Mouse (Mus musculus) lung, postnatal 25 days (tissue): ENCODE measurements around the gene Arfgap3.
"Not testable (repeated sequence)": the region's sequence is repeated elsewhere in the genome, so short reads cannot be mapped to it uniquely, and the experiment has no call there.

Source experiments
- DNase-seq: peaks from one replicate; pipeline ENCODE4 v3.0.0; 2022; ENCODE audit warnings: low spot score

Gene Arfgap3

GRCm38 (mm10) chr15:83293706-83294645 lies 56.1 kb downstream of the Arfgap3 start:
- no peak for DNase-seq

GRCm38 (mm10) chr15:83293144-83293543 lies 56.9 kb downstream of the Arfgap3 start:
- peak; percentile 84 for DNase-seq

- no peak for DNase-seq
Measured at GRCm38 (mm10) chr15:83292261-83293056, 57.6 kb downstream of the Arfgap3 start.

GRCm38 (mm10) chr15:83290899-83291298 lies 59.1 kb downstream of the Arfgap3 start:
- no peak for DNase-seq

GRCm38 (mm10) chr15:83284828-83285227 lies 65.2 kb downstream of the Arfgap3 start:
- no peak for DNase-seq

- DNase-seq, result no peak
Measured at GRCm38 (mm10) chr15:83282397-83282796, 67.7 kb downstream of the Arfgap3 start.

- DNase-seq, result no peak
Measured at GRCm38 (mm10) chr15:83281303-83281702, 68.7 kb downstream of the Arfgap3 start.

GRCm38 (mm10) chr15:83278579-83278978 lies 71.5 kb downstream of the Arfgap3 start:
- no peak for DNase-seq

- no peak for DNase-seq
Measured at GRCm38 (mm10) chr15:83277451-83277850, 72.6 kb downstream of the Arfgap3 start.

- not testable (repeated sequence) for DNase-seq
Measured at GRCm38 (mm10) chr15:83274237-83274636, 75.8 kb downstream of the Arfgap3 start.

GRCm38 (mm10) chr15:83273017-83273416 lies 77.0 kb downstream of the Arfgap3 start:
- no peak for DNase-seq

- DNase-seq, result not testable (repeated sequence)
Measured at GRCm38 (mm10) chr15:83271221-83271620, 78.8 kb downstream of the Arfgap3 start.

GRCm38 (mm10) chr15:83269985-83270384 lies 80.1 kb downstream of the Arfgap3 start:
- not testable (repeated sequence) for DNase-seq

- peak; percentile 53 for DNase-seq
Measured at GRCm38 (mm10) chr15:83268428-83268827, 81.6 kb downstream of the Arfgap3 start.

GRCm38 (mm10) chr15:83265269-83265668 lies 84.8 kb downstream of the Arfgap3 start:
- DNase-seq, result no peak

GRCm38 (mm10) chr15:83263405-83263804 lies 86.6 kb downstream of the Arfgap3 start:
- no peak for DNase-seq

GRCm38 (mm10) chr15:83257906-83258305 lies 92.1 kb downstream of the Arfgap3 start:
- no peak for DNase-seq

- no peak for DNase-seq
Measured at GRCm38 (mm10) chr15:83256491-83256890, 93.6 kb downstream of the Arfgap3 start.

- DNase-seq, result no peak
Measured at GRCm38 (mm10) chr15:83255944-83256343, 94.1 kb downstream of the Arfgap3 start.

GRCm38 (mm10) chr15:83255191-83255782 lies 94.8 kb downstream of the Arfgap3 start:
- no peak for DNase-seq

GRCm38 (mm10) chr15:83254372-83255070 lies 95.5 kb downstream of the Arfgap3 start:
- DNase-seq, result no peak

- DNase-seq, result peak; percentile 58
Measured at GRCm38 (mm10) chr15:83252060-83252459, 98.0 kb downstream of the Arfgap3 start.
